Mouse (Mus musculus): ENCODE data around the gene Dgkd. TPM values are rescaled to one million over a fixed set of nuclear protein-coding genes. Genes with fewer than 3 reads are reported as not detected.

Gene Dgkd
- total and polyA plus RNA-seq, 3 experiments, result 23.5 to 47.3 (median 40.8) TPM

DNA sequence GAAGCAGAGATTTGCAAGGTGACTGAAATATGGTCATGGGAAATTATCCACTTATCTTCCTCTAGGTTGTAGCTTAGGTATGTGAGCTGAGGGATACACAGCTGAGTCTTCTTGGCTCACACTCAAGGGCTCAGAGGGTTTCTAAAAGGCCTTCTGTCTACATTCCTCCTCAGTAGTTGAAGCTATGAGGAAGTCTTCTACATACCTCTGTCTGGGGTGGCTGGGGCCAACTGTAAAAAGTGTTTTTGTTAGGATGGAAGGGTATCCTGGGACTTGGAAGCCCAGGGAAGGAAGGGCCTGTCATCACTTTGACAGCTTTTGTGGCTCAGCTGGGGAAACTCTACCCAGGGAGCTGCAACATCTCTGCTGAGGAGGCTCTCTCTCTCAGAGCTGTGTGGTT is 18.5 kb downstream of the Dgkd start:
- Histone ChIP-seq H3K4me3 (no peak overlapping the region), H3K27me3 (ENCODE audit: control insufficient read depth, insufficient read depth, low read length) (no peaks in the 10 kb centered on the region), H3K4me1 (ENCODE audit: control insufficient read depth, insufficient read depth, low read length) (peaks cover 6% of the 10 kb centered on the region), H3K79me2 (replicated peaks; ENCODE audit: control insufficient read depth, insufficient read depth, low read length) (peaks cover 6% of the 10 kb centered on the region), H3K36me3 (ENCODE audit: control insufficient read depth, insufficient read depth, low read length) (peaks cover 18% of the 10 kb centered on the region), H3K9ac (ENCODE audit: low read depth, low read length) (no peak overlapping the region), H3K27ac (no peak overlapping the region; the same call in 1 of the 2 replicates)
- peak in 1 of 2 experiments; percentile 36 for DNase-seq
- TF ChIP-seq EP300 (IDR thresholded peaks at IDR 0.05; ENCODE audit: insufficient read depth, low read depth, low read length) (no peak), POLR2A (IDR thresholded peaks at IDR 0.05; ENCODE audit: insufficient read depth, low read depth, low read length) (no peak), CTCF (IDR thresholded peaks at IDR 0.05) (no peak)
- intact Hi-C loops (cut with DNase I), result no loop called here

DNA sequence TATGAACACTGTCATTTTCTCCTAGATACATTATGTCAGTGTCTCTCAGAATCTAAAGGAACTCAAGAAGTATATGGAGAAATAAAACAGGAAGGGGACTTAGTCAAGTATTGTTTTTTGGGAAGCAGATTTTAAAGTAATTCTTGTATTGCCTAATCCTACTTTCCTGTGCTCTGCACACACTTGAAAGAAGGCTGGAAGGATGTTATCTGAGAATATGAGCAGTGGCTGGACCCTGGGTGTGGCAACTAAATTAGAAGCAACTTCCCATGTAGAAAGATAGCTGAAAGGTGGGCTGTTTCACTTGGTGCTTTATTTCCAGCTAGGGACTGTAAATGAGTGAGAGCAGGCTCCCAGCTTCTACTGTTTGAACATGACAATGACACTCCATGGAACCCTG is 20.0 kb downstream of the Dgkd start:
- Histone ChIP-seq H3K9ac (ENCODE audit: low read depth, low read length) (no peak overlapping the region), H3K79me2 (replicated peaks; ENCODE audit: control insufficient read depth, insufficient read depth, low read length) (peaks cover 13% of the 10 kb centered on the region), H3K36me3 (ENCODE audit: control insufficient read depth, insufficient read depth, low read length) (peaks cover 13% of the 10 kb centered on the region), H3K27ac (no peak overlapping the region; the same call in 1 of the 2 replicates), H3K4me1 (ENCODE audit: control insufficient read depth, insufficient read depth, low read length) (peaks cover 10% of the 10 kb centered on the region), H3K4me3 (no peak overlapping the region), H3K27me3 (ENCODE audit: control insufficient read depth, insufficient read depth, low read length) (no peaks in the 10 kb centered on the region)
- DNase-seq, result no peak
- intact Hi-C loops (cut with DNase I), result no loop called here
- TF ChIP-seq CTCF (IDR thresholded peaks at IDR 0.05), result no peak
- no peak for TF ChIP-seq POLR2A (IDR thresholded peaks at IDR 0.05; ENCODE audit: insufficient read depth, low read depth, low read length)
- no peak for TF ChIP-seq EP300 (IDR thresholded peaks at IDR 0.05; ENCODE audit: insufficient read depth, low read depth, low read length)

DNA sequence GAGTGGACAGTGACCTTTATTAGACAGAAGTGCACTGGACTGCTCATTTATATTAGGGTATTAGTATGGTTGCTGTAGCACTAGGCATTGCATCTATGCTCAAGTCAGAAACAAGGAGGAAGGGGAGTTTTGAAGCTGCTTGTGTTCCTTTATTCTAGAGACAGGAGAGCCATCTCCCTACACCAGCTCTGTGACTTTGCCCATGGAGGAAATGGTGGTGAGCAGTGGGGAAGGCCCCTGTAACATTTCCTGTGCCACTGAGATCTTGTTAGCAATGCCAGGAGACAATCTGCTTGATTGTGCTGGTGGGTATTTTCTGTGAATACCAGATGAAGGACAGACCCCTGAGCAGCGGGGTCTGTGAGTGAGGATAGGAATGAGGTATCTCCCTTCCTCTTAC is 23.0 kb downstream of the Dgkd start:
- Histone ChIP-seq H3K4me3 (no peak overlapping the region), H3K27ac (no peak overlapping the region), H3K79me2 (replicated peaks; ENCODE audit: control insufficient read depth, insufficient read depth, low read length) (peaks cover 11% of the 10 kb centered on the region), H3K36me3 (ENCODE audit: control insufficient read depth, insufficient read depth, low read length) (peaks cover 38% of the 10 kb centered on the region), H3K9ac (ENCODE audit: low read depth, low read length) (no peak overlapping the region), H3K27me3 (ENCODE audit: control insufficient read depth, insufficient read depth, low read length) (no peaks in the 10 kb centered on the region), H3K4me1 (ENCODE audit: control insufficient read depth, insufficient read depth, low read length) (peaks cover 31% of the 10 kb centered on the region)
- 97% methylated on average over 1 of the region's 1 CpGs for WGBS
- TF ChIP-seq POLR2A (IDR thresholded peaks at IDR 0.05; ENCODE audit: insufficient read depth, low read depth, low read length) (no peak), EP300 (IDR thresholded peaks at IDR 0.05; ENCODE audit: insufficient read depth, low read depth, low read length) (no peak), CTCF (IDR thresholded peaks at IDR 0.05) (no peak)
- intact Hi-C loops (cut with DNase I), result no loop called here
- DNase-seq, result no peak

- no peaks in the 10 kb centered on the region for H3K27me3 ChIP-seq (ENCODE audit: control insufficient read depth, insufficient read depth, low read length)
- H3K27ac ChIP-seq, result no peak overlapping the region
- H3K9ac ChIP-seq (ENCODE audit: low read depth, low read length), result no peak overlapping the region
- H3K4me1 ChIP-seq (ENCODE audit: control insufficient read depth, insufficient read depth, low read length), result peaks cover 33% of the 10 kb centered on the region
- WGBS, result 65% methylated on average over 9 of the region's 9 CpGs
- intact Hi-C loops (cut with DNase I), result no loop called here
- H3K36me3 ChIP-seq (ENCODE audit: control insufficient read depth, insufficient read depth, low read length), result peaks cover 47% of the 10 kb centered on the region
- no peak for DNase-seq
- no peak overlapping the region for H3K4me3 ChIP-seq
- H3K79me2 ChIP-seq (replicated peaks; ENCODE audit: control insufficient read depth, insufficient read depth, low read length), result peaks cover 11% of the 10 kb centered on the region
- TF ChIP-seq POLR2A (IDR thresholded peaks at IDR 0.05; ENCODE audit: insufficient read depth, low read depth, low read length), result no peak
- TF ChIP-seq CTCF (IDR thresholded peaks at IDR 0.05), result no peak
- TF ChIP-seq EP300 (IDR thresholded peaks at IDR 0.05; ENCODE audit: insufficient read depth, low read depth, low read length), result no peak
Measured at GRCm38 (mm10) chr1:87877552-87878283, 24.6 kb downstream of the Dgkd start.

DNA sequence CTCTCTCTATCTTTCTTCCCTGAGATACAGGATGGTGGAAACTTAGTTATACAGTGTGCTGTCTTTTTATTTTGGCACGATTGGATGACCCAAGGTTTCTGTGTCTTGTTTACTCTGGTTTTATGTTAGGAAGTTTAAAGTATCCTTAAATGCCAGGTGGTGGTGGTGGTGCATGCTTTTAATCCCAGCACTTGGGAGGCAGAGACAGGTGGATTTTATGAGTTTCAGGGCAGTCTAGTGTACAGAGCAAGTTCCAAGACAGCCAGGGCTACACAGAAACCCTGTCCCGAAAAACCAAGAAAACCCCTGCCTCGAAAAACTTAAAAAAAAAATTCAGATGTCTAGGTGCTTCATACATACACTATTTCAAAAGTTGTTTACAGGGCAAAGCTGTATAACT is 25.9 kb downstream of the Dgkd start:
- peaks cover 41% of the 10 kb centered on the region for H3K36me3 ChIP-seq (ENCODE audit: control insufficient read depth, insufficient read depth, low read length)
- no peak for DNase-seq
- H3K9ac ChIP-seq (ENCODE audit: low read depth, low read length), result no peak overlapping the region
- peaks cover 11% of the 10 kb centered on the region for H3K79me2 ChIP-seq (replicated peaks; ENCODE audit: control insufficient read depth, insufficient read depth, low read length)
- H3K27ac ChIP-seq, result peak overlapping the region; percentile 81
- TF ChIP-seq POLR2A (IDR thresholded peaks at IDR 0.05; ENCODE audit: insufficient read depth, low read depth, low read length) (no peak), CTCF (IDR thresholded peaks at IDR 0.05) (no peak), EP300 (IDR thresholded peaks at IDR 0.05; ENCODE audit: insufficient read depth, low read depth, low read length) (no peak)
- intact Hi-C loops (cut with DNase I), result no loop called here
- peaks cover 31% of the 10 kb centered on the region for H3K4me1 ChIP-seq (ENCODE audit: control insufficient read depth, insufficient read depth, low read length)
- 73% methylated on average over 3 of the region's 3 CpGs for WGBS
- no peak overlapping the region for H3K4me3 ChIP-seq
- H3K27me3 ChIP-seq (ENCODE audit: control insufficient read depth, insufficient read depth, low read length), result no peaks in the 10 kb centered on the region
